Mouse (Mus musculus) ES-Bruce4 (cell line): ENCODE measurements around the gene Arhgef25.

Experiments
- EP300 ChIP-seq: IDR thresholded peaks from 2 replicates; pipeline ENCODE4 v1.6.1; 2011; ENCODE audit warnings: low read depth, low read length; ENCODE audit not compliant: insufficient read depth
- POLR2A ChIP-seq: IDR thresholded peaks from one replicate; pipeline ENCODE4 v1.8.1; 2011; ENCODE audit warnings: low read length; ENCODE audit not compliant: insufficient read depth

DNA sequence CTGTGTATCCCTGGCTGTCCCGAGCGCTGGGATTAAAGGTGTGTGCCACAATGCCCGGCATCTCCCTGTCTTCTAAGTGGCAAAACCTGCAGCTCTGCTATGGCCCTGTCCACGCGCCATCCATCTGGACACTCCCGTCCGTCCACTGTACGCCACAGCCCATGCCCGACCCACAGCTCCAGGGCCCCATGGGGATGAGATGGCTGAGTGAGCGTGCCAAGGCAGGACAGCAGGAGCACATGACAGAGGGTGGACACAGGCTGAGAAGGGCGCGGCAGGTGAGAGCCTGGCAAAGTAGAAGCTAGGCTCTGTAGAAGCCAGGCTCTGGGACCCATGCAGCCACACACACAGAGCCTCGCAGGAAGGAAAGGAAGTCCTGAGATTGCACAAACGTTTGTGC lies 41.9 kb upstream of the Arhgef25 start:
- TF ChIP-seq EP300 (no peak), POLR2A (no peak)
